Mouse (Mus musculus) bone marrow, adult 2 months (tissue): Measurements from ENCODE around the gene Fgfr2.

Source experiments
- CTCF ChIP-seq: fragments of 200-500 bp; IDR thresholded peaks from 2 replicates; pipeline ENCODE4 v1.5.1; 2011; ENCODE audit warnings: low read length, control low read depth; ENCODE audit not compliant: control insufficient read depth, insufficient read depth
- POLR2A ChIP-seq: fragments of 200-500 bp; IDR thresholded peaks from 2 replicates; pipeline ENCODE4 v1.6.1; 2011; ENCODE audit warnings: low read depth, mild to moderate bottlenecking, control low read depth, low read length, borderline replicate concordance; ENCODE audit not compliant: control insufficient read depth

- TF ChIP-seq POLR2A (no peak), CTCF (no peak)
Measured at GRCm38 (mm10) chr7:132013970-132014369, 1109.2 kb downstream of the Fgfr2 start.
